Mouse (Mus musculus): ENCODE data around the gene Fam120a. TPM values are rescaled to one million over a fixed set of nuclear protein-coding genes. Genes with fewer than 3 reads are reported as not detected.

Gene Fam120a
- total and polyA plus RNA-seq, 2 experiments from 2014 or later, result 10.3 to 76.3 TPM

- no peaks in the 10 kb centered on the region for H3K4me1 ChIP-seq (ENCODE audit: insufficient read depth, low read length)
- H3K27me3 ChIP-seq (ENCODE audit: insufficient read depth, low read length), result no peaks in the 10 kb centered on the region
- H3K9me3 ChIP-seq (ENCODE audit: low read length), result no peaks in the 10 kb centered on the region
- H3K4me2 ChIP-seq (ENCODE audit: low read depth, low read length), result no peak overlapping the region
- no peak overlapping the region for H3K9ac ChIP-seq (replicated peaks; ENCODE audit: low read length)
- TF ChIP-seq CTCF (IDR thresholded peaks at IDR 0.05; ENCODE audit: low read depth), result no peak
- DNase-seq (ENCODE audit: low spot score) (no peak), ATAC-seq (no peak)
- H3K27ac ChIP-seq, result no peak overlapping the region
- no peaks in the 10 kb centered on the region for H3K36me3 ChIP-seq (ENCODE audit: insufficient read depth, low read length)
- WGBS, result 84% methylated on average over 3 of the region's 3 CpGs
- no peak overlapping the region for H3K4me3 ChIP-seq (ENCODE audit: low read length)
Observed at GRCm38 (mm10) chr13:48932692-48933091, 35.1 kb downstream of the Fam120a start.

DNA sequence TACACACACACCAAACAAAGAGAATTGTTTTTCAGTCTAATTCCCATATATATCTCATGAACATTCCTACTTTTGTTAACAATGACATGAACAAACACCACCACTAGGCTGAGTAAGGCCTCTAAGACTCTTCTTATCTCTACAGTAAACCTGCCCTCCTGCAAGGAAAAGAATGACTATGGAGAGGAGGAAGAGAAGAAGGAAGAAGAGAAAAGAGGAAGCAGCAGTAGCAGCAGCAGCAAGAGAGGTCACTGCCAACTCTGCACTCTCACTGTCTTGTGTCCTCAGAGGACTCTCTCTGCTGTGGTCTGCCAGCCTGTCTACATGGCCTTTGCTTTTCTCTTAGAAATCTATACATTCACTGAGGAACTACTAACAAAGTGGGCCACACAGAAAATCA lies 36.1 kb downstream of the Fam120a start:
- Histone ChIP-seq H3K9me3 (ENCODE audit: low read length) (no peaks in the 10 kb centered on the region), H3K27me3 (ENCODE audit: insufficient read depth, low read length) (no peaks in the 10 kb centered on the region), H3K27ac (no peak overlapping the region), H3K9ac (replicated peaks; ENCODE audit: low read length) (no peak overlapping the region), H3K4me3 (ENCODE audit: low read length) (no peak overlapping the region), H3K4me2 (ENCODE audit: low read depth, low read length) (no peak overlapping the region), H3K4me1 (ENCODE audit: insufficient read depth, low read length) (no peaks in the 10 kb centered on the region), H3K36me3 (ENCODE audit: insufficient read depth, low read length) (no peaks in the 10 kb centered on the region)
- DNase-seq (ENCODE audit: low spot score) (no peak), ATAC-seq (no peak)
- no peak for TF ChIP-seq CTCF (IDR thresholded peaks at IDR 0.05; ENCODE audit: low read depth)

GRCm38 (mm10) chr13:48931232-48931631 lies 36.6 kb downstream of the Fam120a start:
- Histone ChIP-seq H3K4me2 (ENCODE audit: low read depth, low read length) (no peak overlapping the region), H3K9me3 (ENCODE audit: low read length) (no peaks in the 10 kb centered on the region), H3K27me3 (ENCODE audit: insufficient read depth, low read length) (no peaks in the 10 kb centered on the region), H3K9ac (replicated peaks; ENCODE audit: low read length) (no peak overlapping the region), H3K4me3 (ENCODE audit: low read length) (no peak overlapping the region), H3K36me3 (ENCODE audit: insufficient read depth, low read length) (no peaks in the 10 kb centered on the region), H3K27ac (no peak overlapping the region), H3K4me1 (ENCODE audit: insufficient read depth, low read length) (no peaks in the 10 kb centered on the region)
- 77% methylated on average over 5 of the region's 5 CpGs for WGBS
- DNase-seq (ENCODE audit: low spot score) (no peak), ATAC-seq (no peak)
- no peak for TF ChIP-seq CTCF (IDR thresholded peaks at IDR 0.05; ENCODE audit: low read depth)

GRCm38 (mm10) chr13:48929535-48930110 lies 38.2 kb downstream of the Fam120a start:
- DNase-seq (ENCODE audit: low spot score) (no peak), ATAC-seq (no peak)
- 72% methylated on average over 3 of the region's 3 CpGs for WGBS
- Histone ChIP-seq H3K4me3 (ENCODE audit: low read length) (no peak overlapping the region), H3K9ac (replicated peaks; ENCODE audit: low read length) (no peak overlapping the region), H3K4me1 (ENCODE audit: insufficient read depth, low read length) (no peaks in the 10 kb centered on the region), H3K4me2 (ENCODE audit: low read depth, low read length) (no peak overlapping the region), H3K27ac (no peak overlapping the region), H3K9me3 (ENCODE audit: low read length) (no peaks in the 10 kb centered on the region), H3K27me3 (ENCODE audit: insufficient read depth, low read length) (no peaks in the 10 kb centered on the region), H3K36me3 (ENCODE audit: insufficient read depth, low read length) (no peaks in the 10 kb centered on the region)
- no peak for TF ChIP-seq CTCF (IDR thresholded peaks at IDR 0.05; ENCODE audit: low read depth)

DNA sequence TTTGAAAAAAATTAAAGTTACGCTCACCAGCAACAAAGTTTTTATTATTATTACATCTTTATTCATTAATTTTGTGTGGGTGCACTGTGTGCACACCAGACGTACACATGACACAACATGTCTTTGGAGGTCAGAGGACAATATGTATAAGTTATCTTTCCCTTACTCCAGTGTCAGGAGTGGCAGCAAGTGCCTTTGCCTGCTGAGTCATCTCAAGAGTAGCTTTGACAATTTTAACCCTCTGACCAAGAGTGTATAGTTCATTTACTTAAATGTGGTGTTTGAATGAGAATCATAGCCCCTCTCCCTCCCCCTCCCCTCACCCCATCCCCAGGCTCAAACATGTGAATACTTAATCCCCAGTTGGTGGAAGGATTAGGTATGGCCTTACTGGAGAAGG lies 40.2 kb downstream of the Fam120a start:
- 100% methylated on average over 2 of the region's 2 CpGs for WGBS
- no peak for ATAC-seq

DNA sequence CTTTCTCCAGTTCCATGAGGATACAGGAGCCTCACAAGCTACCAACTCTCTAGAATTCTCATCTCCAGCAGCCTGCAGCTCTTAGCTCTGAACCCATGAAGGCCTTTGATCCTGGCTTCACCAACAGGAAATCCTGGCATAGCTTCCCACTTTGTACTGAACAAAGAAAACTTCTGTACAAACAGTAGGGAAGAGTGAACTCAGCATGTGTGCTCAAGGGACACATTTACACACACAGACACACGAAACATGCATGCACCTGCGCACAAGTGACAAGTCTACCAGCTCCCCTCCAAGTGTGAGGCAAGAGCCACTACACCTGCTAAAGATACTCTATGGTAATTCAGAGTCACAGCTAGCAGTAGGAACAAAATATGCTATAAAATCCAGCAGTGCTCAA lies 45.1 kb downstream of the Fam120a start:
- H3K27me3 ChIP-seq (ENCODE audit: insufficient read depth, low read length), result no peaks in the 10 kb centered on the region
- no peak overlapping the region for H3K9ac ChIP-seq (replicated peaks; ENCODE audit: low read length)
- DNase-seq (ENCODE audit: low spot score), result no peak
- no peak overlapping the region for H3K4me3 ChIP-seq (ENCODE audit: low read length)
- TF ChIP-seq CTCF (IDR thresholded peaks at IDR 0.05; ENCODE audit: low read depth), result no peak
- H3K36me3 ChIP-seq (ENCODE audit: insufficient read depth, low read length), result peaks cover 20% of the 10 kb centered on the region
- no peaks in the 10 kb centered on the region for H3K9me3 ChIP-seq (ENCODE audit: low read length)
- no peaks in the 10 kb centered on the region for H3K4me1 ChIP-seq (ENCODE audit: insufficient read depth, low read length)
- WGBS, result 81% methylated on average over 2 of the region's 2 CpGs
- no peak for ATAC-seq
- H3K27ac ChIP-seq, result no peak overlapping the region
- no peak overlapping the region for H3K4me2 ChIP-seq (ENCODE audit: low read depth, low read length)

More for the DNA sequence above, 40.2 kb downstream of the Fam120a start:
- Histone ChIP-seq H3K27ac (no peak overlapping the region), H3K4me2 (ENCODE audit: low read depth, low read length) (no peak overlapping the region), H3K4me3 (ENCODE audit: low read length) (no peak overlapping the region), H3K9ac (replicated peaks; ENCODE audit: low read length) (no peak overlapping the region), H3K36me3 (ENCODE audit: insufficient read depth, low read length) (no peaks in the 10 kb centered on the region), H3K27me3 (ENCODE audit: insufficient read depth, low read length) (no peaks in the 10 kb centered on the region), H3K9me3 (ENCODE audit: low read length) (no peaks in the 10 kb centered on the region), H3K4me1 (ENCODE audit: insufficient read depth, low read length) (no peaks in the 10 kb centered on the region)
- DNase-seq (ENCODE audit: low spot score), result no peak
- no peak for TF ChIP-seq CTCF (IDR thresholded peaks at IDR 0.05; ENCODE audit: low read depth)

- no peak overlapping the region for H3K4me3 ChIP-seq (ENCODE audit: low read length)
- no peak for TF ChIP-seq CTCF (IDR thresholded peaks at IDR 0.05; ENCODE audit: low read depth)
- H3K27me3 ChIP-seq (ENCODE audit: insufficient read depth, low read length), result no peaks in the 10 kb centered on the region
- WGBS, result 79% methylated on average over 1 of the region's 1 CpGs
- no peak overlapping the region for H3K4me2 ChIP-seq (ENCODE audit: low read depth, low read length)
- DNase-seq (ENCODE audit: low spot score), result no peak
- H3K9me3 ChIP-seq (ENCODE audit: low read length), result no peaks in the 10 kb centered on the region
- no peaks in the 10 kb centered on the region for H3K4me1 ChIP-seq (ENCODE audit: insufficient read depth, low read length)
- H3K36me3 ChIP-seq (ENCODE audit: insufficient read depth, low read length), result peaks cover 26% of the 10 kb centered on the region
- no peak overlapping the region for H3K27ac ChIP-seq
- no peak for ATAC-seq
- H3K9ac ChIP-seq (replicated peaks; ENCODE audit: low read length), result no peak overlapping the region
Observed at GRCm38 (mm10) chr13:48921256-48921655, 46.6 kb downstream of the Fam120a start.

All from hindbrain, postnatal 0 days (tissue).